Mouse (Mus musculus): ENCODE data around the gene Rgs6.

DNA sequence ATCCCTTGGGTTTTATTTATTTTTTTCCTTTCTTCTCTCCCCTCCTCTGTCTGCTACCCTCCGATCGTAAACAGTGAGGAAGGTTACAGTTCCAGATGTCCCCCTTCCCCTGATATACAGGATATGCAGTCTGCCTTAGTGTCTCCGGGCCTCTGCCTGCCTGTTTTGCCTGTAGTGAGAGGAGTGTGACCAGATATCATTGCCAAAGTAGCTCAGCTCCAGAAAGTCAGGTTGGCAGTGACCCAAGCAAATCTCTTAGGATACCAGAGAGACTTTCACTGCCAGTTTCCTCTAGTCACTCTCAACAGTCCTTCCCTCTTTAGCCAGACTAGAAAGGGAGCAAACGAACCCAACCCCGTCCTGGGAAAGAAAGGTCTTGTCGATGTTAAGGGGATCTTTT lies 545.7 kb downstream of the Rgs6 start:
- TF ChIP-seq CTCF (IDR thresholded peaks at IDR 0.05; ENCODE audit: borderline replicate concordance, extremely low read depth, insufficient read depth, insufficient read length) (no peak), POLR2A (IDR thresholded peaks at IDR 0.05; ENCODE audit: borderline replicate concordance, extremely low read depth, insufficient read depth, insufficient read length, poor library complexity, severe bottlenecking) (no peak)

Measured in brain, embryonic 14.5 days (tissue).